Mouse (Mus musculus): Measurements from ENCODE around the gene Gtpbp3. TPM values are rescaled to one million over a fixed set of nuclear protein-coding genes. Genes with fewer than 3 reads are reported as not detected.

Gene Gtpbp3
- polyA plus RNA-seq, 1 experiment from 2014 or later = 13.7 TPM

DNA sequence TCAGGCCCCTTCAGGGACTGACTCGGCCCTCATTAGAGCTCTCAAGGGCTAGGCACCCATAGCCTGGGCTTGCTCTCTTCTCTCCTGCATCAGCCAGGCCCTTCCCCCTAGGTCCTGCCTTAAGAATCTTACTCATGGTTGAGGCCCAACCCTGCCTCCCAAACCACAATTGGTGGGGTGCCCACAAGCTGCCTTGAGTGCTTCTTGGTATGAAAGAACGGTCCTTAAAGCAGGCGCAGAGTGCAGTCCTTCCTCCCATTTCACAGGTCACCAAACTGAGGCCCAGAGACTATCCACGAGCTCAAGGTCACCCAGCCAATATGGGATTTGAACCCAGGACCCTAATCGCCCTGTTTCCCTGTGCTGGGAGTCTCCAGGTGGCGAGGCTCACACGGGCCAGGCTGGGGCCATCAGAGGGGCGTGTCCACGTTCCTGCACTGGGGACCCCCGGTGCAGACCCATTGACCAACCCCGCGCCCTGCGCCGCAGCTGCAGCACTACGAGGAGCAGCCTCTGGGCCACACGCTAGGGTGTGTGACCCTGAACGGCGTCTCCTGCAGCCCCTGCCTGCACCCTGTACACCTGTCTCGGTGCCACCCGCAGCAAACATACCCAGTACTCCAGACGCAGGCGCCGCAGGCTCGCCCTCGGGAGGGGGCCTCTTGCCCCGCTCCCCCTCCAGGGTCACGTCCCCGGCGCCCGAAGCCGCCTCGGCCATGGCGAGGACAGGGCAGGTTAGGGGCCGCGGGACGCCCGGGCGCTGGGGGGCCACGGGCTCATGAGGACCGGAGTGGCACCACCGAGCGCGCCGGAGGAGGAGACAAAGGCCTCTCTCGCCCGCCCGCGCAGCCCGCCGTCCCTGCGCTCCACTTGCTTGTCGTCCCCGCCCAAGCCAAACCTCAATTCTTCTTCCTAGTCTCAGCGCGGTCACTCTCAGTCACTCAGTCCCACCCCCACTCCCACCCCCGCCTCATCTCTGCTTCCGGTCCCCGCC, 2.5 kb upstream of the Gtpbp3 start, which contains the start of gene Ano8:
Gene Ano8 (minus strand): TSS at position 822 of the 994 bp plus-strand sequence.
- H3K9me3 ChIP-seq = no peaks in the 10 kb centered on the region
- peaks cover 33% of the 10 kb centered on the region for H3K36me3 ChIP-seq
- H3K4me2 ChIP-seq (replicated peaks) = peak within 1 kb of the TSS; percentile 75
- WGBS = 5% methylated on average over 57 of the region's 58 CpGs
- H3K4me3 ChIP-seq = peak within 1 kb of the TSS; percentile 97
- H3K9ac ChIP-seq (replicated peaks) = peak within 1 kb of the TSS; percentile 99
- peak within 1 kb of the TSS; percentile 91 for H3K27ac ChIP-seq (replicated peaks)
- ATAC-seq (replicated peaks) = peak; percentile 81
- no peaks in the 10 kb centered on the region for H3K27me3 ChIP-seq
- peaks cover 75% of the 10 kb centered on the region for H3K4me1 ChIP-seq

DNA sequence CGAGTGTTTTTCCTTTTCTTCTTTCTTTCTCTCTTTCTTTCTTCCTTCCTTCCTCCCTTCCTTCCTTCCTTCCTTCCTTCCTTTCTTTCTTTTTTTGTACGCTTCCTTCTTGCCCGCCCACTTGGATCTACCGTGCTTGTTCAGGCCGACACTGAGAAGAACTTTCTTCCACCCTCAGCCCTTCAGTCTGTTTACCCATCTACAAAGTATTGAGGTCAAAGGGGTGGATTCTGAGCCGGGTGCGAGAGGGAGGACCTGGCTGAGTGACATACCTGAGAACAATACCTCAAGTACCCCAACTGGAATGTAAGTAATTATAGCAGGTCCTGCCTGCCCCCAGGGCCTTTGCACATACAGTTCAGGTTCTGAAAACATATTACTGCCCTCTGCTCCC, 1.8 kb upstream of the Gtpbp3 start:
- peak overlapping the region; percentile 91 for H3K27ac ChIP-seq (replicated peaks)
- H3K4me1 ChIP-seq = peaks cover 75% of the 10 kb centered on the region
- H3K36me3 ChIP-seq = peaks cover 33% of the 10 kb centered on the region
- no peak for ATAC-seq (replicated peaks)
- H3K9me3 ChIP-seq = no peaks in the 10 kb centered on the region
- no peaks in the 10 kb centered on the region for H3K27me3 ChIP-seq
- peak overlapping the region; percentile 99 for H3K9ac ChIP-seq (replicated peaks)
- H3K4me3 ChIP-seq = peak overlapping the region; percentile 97
- H3K4me2 ChIP-seq (replicated peaks) = peak overlapping the region; percentile 75
- WGBS = 9% methylated on average over 7 of the region's 7 CpGs

- Histone ChIP-seq H3K9ac (replicated peaks) (peak overlapping the region; percentile 57), H3K9me3 (no peaks in the 10 kb centered on the region), H3K4me1 (peaks cover 58% of the 10 kb centered on the region), H3K4me3 (peak overlapping the region; percentile 68), H3K36me3 (peaks cover 26% of the 10 kb centered on the region), H3K27ac (replicated peaks) (no peak overlapping the region), H3K27me3 (no peaks in the 10 kb centered on the region), H3K4me2 (replicated peaks) (peak overlapping the region; percentile 97)
- ATAC-seq (replicated peaks) = peak; percentile 84
- WGBS = 0% methylated on average over 22 of the region's 22 CpGs
Observed at GRCm38 (mm10) chr8:71488454-71488853, 551 bp downstream of the Gtpbp3 start.

GRCm38 (mm10) chr8:71495039-71495438, 7.1 kb downstream of the Gtpbp3 start:
- Histone ChIP-seq H3K4me1 (peaks cover 11% of the 10 kb centered on the region; the same call in 1 of the 2 replicates), H3K9ac (replicated peaks) (no peak overlapping the region; the same call in 1 of the 2 replicates), H3K4me2 (replicated peaks) (peak overlapping the region; percentile 34), H3K36me3 (peaks cover 20% of the 10 kb centered on the region), H3K9me3 (no peaks in the 10 kb centered on the region), H3K4me3 (peak overlapping the region; percentile 13; the same call in 1 of the 2 replicates), H3K27ac (replicated peaks) (no peak overlapping the region), H3K27me3 (no peaks in the 10 kb centered on the region)
- peak; percentile 64 for ATAC-seq (replicated peaks)
- 15% methylated on average over 16 of the region's 16 CpGs for WGBS

DNA sequence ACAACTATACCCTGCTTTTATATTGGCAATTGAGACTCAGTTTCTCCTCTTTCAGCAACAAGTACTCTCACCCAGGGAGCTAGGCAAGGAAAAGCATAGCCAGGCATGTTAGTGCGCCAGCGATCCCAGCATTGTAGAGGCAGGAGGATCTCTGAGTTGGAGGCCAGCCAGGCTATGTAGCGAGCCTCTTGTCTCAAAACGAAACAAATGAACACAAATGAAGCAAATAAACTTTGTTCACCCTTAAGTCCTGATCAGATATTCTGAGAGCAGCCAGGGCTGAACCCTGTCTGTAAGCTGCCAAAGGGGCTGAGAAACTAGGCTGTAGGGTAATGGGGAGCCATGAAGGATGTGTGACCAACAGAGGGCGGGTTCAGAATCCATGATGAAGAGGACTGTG, 7.9 kb downstream of the Gtpbp3 start:
- no peak overlapping the region for H3K27ac ChIP-seq (replicated peaks)
- peaks cover 8% of the 10 kb centered on the region; the same call in 1 of the 2 replicates for H3K4me1 ChIP-seq
- 79% methylated on average over 5 of the region's 5 CpGs for WGBS
- H3K27me3 ChIP-seq = no peaks in the 10 kb centered on the region
- no peak overlapping the region for H3K4me2 ChIP-seq (replicated peaks)
- no peak overlapping the region for H3K9ac ChIP-seq (replicated peaks)
- peaks cover 18% of the 10 kb centered on the region for H3K36me3 ChIP-seq
- H3K9me3 ChIP-seq = no peaks in the 10 kb centered on the region
- no peak overlapping the region for H3K4me3 ChIP-seq
- no peak for ATAC-seq (replicated peaks)

- H3K27ac ChIP-seq (replicated peaks) = no peak overlapping the region
- peaks cover 8% of the 10 kb centered on the region; the same call in 1 of the 2 replicates for H3K4me1 ChIP-seq
- no peak for ATAC-seq (replicated peaks)
- H3K9ac ChIP-seq (replicated peaks) = no peak overlapping the region
- 63% methylated on average over 11 of the region's 11 CpGs for WGBS
- H3K27me3 ChIP-seq = no peaks in the 10 kb centered on the region
- H3K4me3 ChIP-seq = no peak overlapping the region
- no peak overlapping the region for H3K4me2 ChIP-seq (replicated peaks)
- peaks cover 15% of the 10 kb centered on the region for H3K36me3 ChIP-seq
- no peaks in the 10 kb centered on the region for H3K9me3 ChIP-seq
Observed at GRCm38 (mm10) chr8:71496481-71496880, 8.6 kb downstream of the Gtpbp3 start.

- peaks cover 8% of the 10 kb centered on the region; the same call in 1 of the 2 replicates for H3K4me1 ChIP-seq
- H3K27ac ChIP-seq (replicated peaks) = no peak overlapping the region
- ATAC-seq (replicated peaks) = no peak
- H3K9ac ChIP-seq (replicated peaks) = no peak overlapping the region
- no peak overlapping the region for H3K4me3 ChIP-seq
- H3K4me2 ChIP-seq (replicated peaks) = no peak overlapping the region
- H3K36me3 ChIP-seq = peaks cover 10% of the 10 kb centered on the region
- H3K9me3 ChIP-seq = no peaks in the 10 kb centered on the region
- WGBS = 84% methylated on average over 1 of the region's 1 CpGs
- H3K27me3 ChIP-seq = no peaks in the 10 kb centered on the region
Observed at GRCm38 (mm10) chr8:71497077-71497645, 9.3 kb downstream of the Gtpbp3 start.

- H3K9me3 ChIP-seq = no peaks in the 10 kb centered on the region
- no peak overlapping the region for H3K27ac ChIP-seq (replicated peaks)
- H3K9ac ChIP-seq (replicated peaks) = no peak overlapping the region
- 30% methylated on average over 15 of the region's 15 CpGs for WGBS
- peaks cover 8% of the 10 kb centered on the region; the same call in 1 of the 2 replicates for H3K4me1 ChIP-seq
- H3K27me3 ChIP-seq = no peaks in the 10 kb centered on the region
- no peak overlapping the region for H3K4me3 ChIP-seq
- 0 out of 2 replicates have a peak, but pooled peaks cover 3% of the 10 kb centered on the region for H3K36me3 ChIP-seq
- no peak overlapping the region for H3K4me2 ChIP-seq (replicated peaks)
- no peak for ATAC-seq (replicated peaks)
Observed at GRCm38 (mm10) chr8:71497881-71498501, 10.1 kb downstream of the Gtpbp3 start.

- WGBS = 50% methylated on average over 16 of the region's 16 CpGs
- H3K27ac ChIP-seq (replicated peaks) = no peak overlapping the region
- 0 out of 2 replicates have a peak, but pooled peaks cover 2% of the 10 kb centered on the region for H3K36me3 ChIP-seq
- no peak overlapping the region for H3K9ac ChIP-seq (replicated peaks)
- ATAC-seq (replicated peaks) = no peak
- H3K4me2 ChIP-seq (replicated peaks) = no peak overlapping the region
- no peaks in the 10 kb centered on the region for H3K9me3 ChIP-seq
- H3K4me3 ChIP-seq = no peak overlapping the region
- peaks cover 8% of the 10 kb centered on the region; the same call in 1 of the 2 replicates for H3K4me1 ChIP-seq
- H3K27me3 ChIP-seq = no peaks in the 10 kb centered on the region
Observed at GRCm38 (mm10) chr8:71498816-71499690, 11.2 kb downstream of the Gtpbp3 start.

DNA sequence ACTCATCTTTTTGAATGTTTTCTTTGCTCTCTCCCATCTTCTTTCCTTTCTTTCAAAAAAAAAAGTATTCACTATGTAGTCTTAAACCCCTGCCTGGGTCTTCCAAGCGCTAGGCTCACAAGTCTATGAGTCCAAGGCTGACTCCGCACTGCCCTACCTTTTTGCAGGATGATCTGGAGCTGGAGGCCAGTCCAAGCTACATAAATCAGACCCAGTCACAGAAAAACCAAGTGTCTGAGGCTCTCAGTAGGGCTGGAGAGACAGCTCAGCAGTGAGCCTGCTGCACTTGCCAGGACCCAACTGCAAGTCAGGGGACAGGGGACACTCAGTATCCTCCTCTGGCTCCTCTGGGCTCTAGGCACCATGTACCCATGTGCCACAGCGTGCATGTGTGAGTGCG, 16.4 kb downstream of the Gtpbp3 start:
- Histone ChIP-seq H3K27ac (replicated peaks) (no peak overlapping the region), H3K9ac (replicated peaks) (no peak overlapping the region), H3K4me1 (peaks cover 12% of the 10 kb centered on the region), H3K4me2 (replicated peaks) (no peak overlapping the region), H3K9me3 (no peaks in the 10 kb centered on the region), H3K27me3 (peaks cover 34% of the 10 kb centered on the region), H3K36me3 (no peaks in the 10 kb centered on the region), H3K4me3 (no peak overlapping the region)
- WGBS = 91% methylated on average over 4 of the region's 4 CpGs
- no peak for ATAC-seq (replicated peaks)

- no peak for ATAC-seq (replicated peaks)
- peaks cover 12% of the 10 kb centered on the region for H3K4me1 ChIP-seq
- H3K27me3 ChIP-seq = peaks cover 42% of the 10 kb centered on the region
- WGBS = 93% methylated on average over 4 of the region's 4 CpGs
- H3K36me3 ChIP-seq = no peaks in the 10 kb centered on the region
- H3K27ac ChIP-seq (replicated peaks) = no peak overlapping the region
- H3K9ac ChIP-seq (replicated peaks) = no peak overlapping the region
- H3K4me2 ChIP-seq (replicated peaks) = no peak overlapping the region
- H3K9me3 ChIP-seq = no peaks in the 10 kb centered on the region
- no peak overlapping the region for H3K4me3 ChIP-seq
Observed at GRCm38 (mm10) chr8:71505326-71505725, 17.4 kb downstream of the Gtpbp3 start.
